Mouse (Mus musculus): Measurements from ENCODE around the gene Lrrc32. TPM values are rescaled to one million over a fixed set of nuclear protein-coding genes. Genes with fewer than 3 reads are reported as not detected.

The Lrrc32 gene
- polyA plus RNA-seq, 1 experiment from 2014 or later = 6.0 TPM

DNA sequence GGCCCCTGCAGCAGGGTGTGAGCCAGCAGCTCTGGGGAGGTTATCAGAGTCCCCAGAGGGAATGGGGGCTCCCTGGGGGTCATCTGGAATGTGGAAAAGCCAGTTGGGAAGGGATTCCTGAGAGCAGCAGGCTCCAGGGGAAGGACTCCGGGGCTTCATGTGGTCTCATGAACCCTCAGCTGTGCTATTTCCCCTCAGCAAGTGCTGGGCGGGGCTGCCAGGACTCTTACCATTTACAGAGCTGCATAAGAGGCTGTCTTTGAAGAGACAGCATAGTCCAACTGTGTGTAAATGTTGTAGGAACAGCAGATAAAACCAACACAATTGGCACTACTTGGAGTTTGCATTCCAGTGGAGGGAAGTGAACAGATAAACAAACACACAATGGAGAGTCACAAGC is 61.5 kb downstream of the Lrrc32 start:
- H3K4me2 ChIP-seq (ENCODE audit: low read depth, low read length) = peak overlapping the region; percentile 38
- H3K9me3 ChIP-seq (ENCODE audit: control insufficient read depth, low read length) = no peaks in the 10 kb centered on the region
- no peak overlapping the region; the same call in 1 of the 2 replicates for H3K9ac ChIP-seq (ENCODE audit: low read length)

DNA sequence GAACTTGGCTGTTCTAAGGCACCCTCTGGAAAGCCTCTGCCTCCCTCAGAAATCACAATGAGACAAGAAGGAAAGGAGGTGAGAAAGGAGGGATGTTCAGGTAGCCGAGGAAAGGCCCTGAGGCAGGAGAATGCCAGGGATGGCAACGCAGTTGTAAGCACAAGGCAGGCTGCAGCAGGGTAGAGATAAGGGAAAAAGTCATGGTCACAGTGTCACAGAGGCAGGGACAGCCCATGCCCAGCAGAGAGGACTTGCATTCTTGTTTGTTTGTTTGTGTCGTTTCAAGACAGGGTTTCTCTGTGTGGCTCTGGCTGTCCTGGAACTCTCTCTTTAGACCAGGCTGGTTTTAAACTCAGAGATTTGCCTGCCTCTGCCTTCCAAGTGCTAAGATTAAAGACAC is 62.0 kb downstream of the Lrrc32 start:
- Histone ChIP-seq H3K36me3 (ENCODE audit: control insufficient read depth, insufficient read depth, low read length) (no peaks in the 10 kb centered on the region), H3K9me3 (ENCODE audit: control insufficient read depth, low read length) (no peaks in the 10 kb centered on the region), H3K9ac (ENCODE audit: low read length) (peak overlapping the region; percentile 32; the same call in 1 of the 2 replicates), H3K4me2 (ENCODE audit: low read depth, low read length) (peak overlapping the region; percentile 38), H3K4me3 (ENCODE audit: low read length) (no peak overlapping the region), H3K27me3 (ENCODE audit: control insufficient read depth, insufficient read depth, low read depth, low read length) (no peaks in the 10 kb centered on the region), H3K27ac (ENCODE audit: low read length) (peak overlapping the region; percentile 84), H3K4me1 (replicated peaks; ENCODE audit: control insufficient read depth, insufficient read depth, low read length) (peaks cover 15% of the 10 kb centered on the region)
- peak; percentile 15; the same call in 1 of the 2 replicates for ATAC-seq (ENCODE audit: low read depth)
- 38% methylated on average over 3 of the region's 3 CpGs for WGBS

More for the DNA sequence above, 61.5 kb downstream of the Lrrc32 start:
- Histone ChIP-seq H3K4me1 (replicated peaks; ENCODE audit: control insufficient read depth, insufficient read depth, low read length) (peaks cover 15% of the 10 kb centered on the region), H3K27me3 (ENCODE audit: control insufficient read depth, insufficient read depth, low read depth, low read length) (no peaks in the 10 kb centered on the region), H3K36me3 (ENCODE audit: control insufficient read depth, insufficient read depth, low read length) (no peaks in the 10 kb centered on the region), H3K4me3 (ENCODE audit: low read length) (no peak overlapping the region), H3K27ac (ENCODE audit: low read length) (peak overlapping the region; percentile 84)
- peak; percentile 87 for ATAC-seq (ENCODE audit: low read depth)
- WGBS = 20% methylated on average over 2 of the region's 2 CpGs

Other genes starting within 250 kb of the Lrrc32 start
- gene Acer3, start 168.1 kb upstream of the Lrrc32 start, polyA plus RNA-seq (2015; fragmentation: Nextera tagmentation; extraction: Ambion mirVana) = 28.4 and 29.4 TPM in 2 replicates
- gene Tsku, start 128.0 kb upstream of the Lrrc32 start, polyA plus RNA-seq (2015; fragmentation: Nextera tagmentation; extraction: Ambion mirVana) = 6.6 and 9.4 TPM in 2 replicates
- not detected in 2 replicates for gene Gucy2d, start 48.9 kb upstream of the Lrrc32 start, polyA plus RNA-seq (2015; fragmentation: Nextera tagmentation; extraction: Ambion mirVana)
- 27.6 and 30.4 TPM in 2 replicates for gene Emsy, start 167.5 kb downstream of the Lrrc32 start, polyA plus RNA-seq (2015; fragmentation: Nextera tagmentation; extraction: Ambion mirVana)
- 44.2 and 45.1 TPM in 2 replicates for gene Thap12, start 213.8 kb downstream of the Lrrc32 start, polyA plus RNA-seq (2015; fragmentation: Nextera tagmentation; extraction: Ambion mirVana)

Data from lung, embryonic 16.5 days (tissue).